Mouse (Mus musculus): Measurements from ENCODE around the gene Fcer2a. TPM values are rescaled to one million over a fixed set of nuclear protein-coding genes. Genes with fewer than 3 reads are reported as not detected.
A peak's percentile ranks its signal among the peaks of the same experiment; 100 is the strongest.

Fcer2a gene
- polyA plus RNA-seq, 1 experiment from 2014 or later: 0.06 TPM

DNA sequence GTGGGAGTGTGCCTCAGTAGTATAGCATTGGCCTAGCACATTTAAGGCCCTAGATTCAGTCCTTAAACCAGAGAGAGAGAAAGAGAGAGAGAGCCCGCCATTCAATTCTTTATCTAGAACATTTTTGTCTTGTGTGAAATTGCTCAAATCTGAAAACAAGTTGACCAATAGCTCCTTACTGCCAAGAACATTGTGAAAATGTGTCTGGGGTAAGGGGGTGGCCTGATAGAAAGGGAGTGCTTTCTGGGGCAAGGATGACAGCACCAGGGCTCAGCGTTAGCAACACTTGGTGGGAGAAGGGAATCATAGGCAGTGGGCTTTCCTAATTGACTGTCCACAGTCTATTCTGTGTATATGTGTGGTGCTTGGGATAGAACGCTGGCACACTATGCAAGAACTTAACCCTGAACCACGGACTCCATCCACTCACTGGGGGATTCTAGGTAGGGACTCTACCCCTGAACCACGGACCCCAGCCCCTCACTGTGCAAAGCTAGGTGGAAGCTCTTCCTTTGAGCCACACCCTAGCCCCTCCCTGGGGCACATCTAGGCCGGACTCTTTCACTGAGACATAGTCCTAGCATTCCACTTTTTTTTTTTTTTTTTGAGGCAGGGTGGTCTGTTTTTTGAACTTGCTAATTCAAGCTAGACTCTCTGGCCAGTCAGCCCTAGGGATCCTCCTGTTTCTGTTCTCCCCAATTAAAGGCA lies 47.0 kb downstream of the Fcer2a start:
- Histone ChIP-seq H3K9me3 (ENCODE audit: low read length) (no peaks in the 10 kb centered on the region), H3K27me3 (ENCODE audit: insufficient read depth, low read length) (no peaks in the 10 kb centered on the region), H3K4me3 (ENCODE audit: low read depth, low read length) (no peak overlapping the region), H3K36me3 (replicated peaks; ENCODE audit: insufficient read depth, low read length) (peaks cover 12% of the 10 kb centered on the region), H3K4me2 (ENCODE audit: low read depth, low read length) (0 out of 2 replicates have a peak overlapping the region, but pooled peaks have one; percentile 7), H3K4me1 (ENCODE audit: insufficient read depth) (no peaks in the 10 kb centered on the region; the same call in 1 of the 2 replicates), H3K9ac (replicated peaks) (no peak overlapping the region), H3K27ac (ENCODE audit: low read depth) (peak overlapping the region; percentile 57)
- 67% methylated on average over 6 of the region's 6 CpGs for WGBS (ENCODE audit: insufficient replicate concordance)
- ATAC-seq (no peak), DNase-seq (no peak)
- TF ChIP-seq CTCF (IDR thresholded peaks at IDR 0.05; ENCODE audit: low read depth) (no peak), EP300 (IDR thresholded peaks at IDR 0.05; ENCODE audit: low read depth) (no peak)

DNA sequence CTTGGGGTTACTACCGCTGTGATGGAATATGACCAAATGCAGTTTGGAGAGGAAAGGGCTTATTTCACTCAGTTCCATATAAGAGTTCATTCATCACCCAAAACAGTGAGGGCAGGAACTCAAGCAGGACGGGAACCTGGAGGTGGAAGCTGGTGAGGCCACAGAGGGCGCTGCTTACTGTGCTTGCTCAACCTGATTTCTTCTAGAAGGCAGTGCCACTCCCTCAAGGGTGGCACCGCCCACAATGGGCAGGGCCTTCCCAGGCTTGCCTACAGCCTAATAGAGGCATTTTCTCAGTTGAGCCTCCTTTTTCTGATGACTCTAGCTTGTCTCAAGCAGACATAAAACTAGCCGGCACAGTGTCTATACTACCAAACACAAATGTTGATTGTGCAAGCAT lies 48.2 kb downstream of the Fcer2a start:
- peaks cover 23% of the 10 kb centered on the region for H3K36me3 ChIP-seq (replicated peaks; ENCODE audit: insufficient read depth, low read length)
- 9% methylated on average over 5 of the region's 5 CpGs for WGBS (ENCODE audit: insufficient replicate concordance)
- no peak overlapping the region for H3K4me3 ChIP-seq (ENCODE audit: low read depth, low read length)
- H3K4me2 ChIP-seq (ENCODE audit: low read depth, low read length): no peak overlapping the region
- no peaks in the 10 kb centered on the region for H3K9me3 ChIP-seq (ENCODE audit: low read length)
- H3K27me3 ChIP-seq (ENCODE audit: insufficient read depth, low read length): no peaks in the 10 kb centered on the region
- H3K4me1 ChIP-seq (ENCODE audit: insufficient read depth): no peaks in the 10 kb centered on the region; the same call in 1 of the 2 replicates
- ATAC-seq (peak; percentile 81), DNase-seq (peak; percentile 81)
- no peak overlapping the region for H3K9ac ChIP-seq (replicated peaks)
- H3K27ac ChIP-seq (ENCODE audit: low read depth): peak overlapping the region; percentile 57; the same call in 1 of the 2 replicates
- TF ChIP-seq CTCF (IDR thresholded peaks at IDR 0.05; ENCODE audit: low read depth) (peak; percentile 65), EP300 (IDR thresholded peaks at IDR 0.05; ENCODE audit: low read depth) (no peak)

Other genes starting within 250 kb of the Fcer2a start
- 14.8 and 14.9 TPM in 2 replicates for gene Pex11g, start 226.5 kb downstream of the Fcer2a start, polyA plus RNA-seq (2015; fragmentation: Nextera tagmentation; extraction: Ambion mirVana)
- not detected in 2 replicates for gene Tex45, start 223.3 kb downstream of the Fcer2a start, polyA plus RNA-seq (2015; fragmentation: Nextera tagmentation; extraction: Ambion mirVana)
- gene Zfp358, start 201.0 kb downstream of the Fcer2a start, polyA plus RNA-seq (2015; fragmentation: Nextera tagmentation; extraction: Ambion mirVana): 4.9 and 6.3 TPM in 2 replicates
- 19.9 and 20.6 TPM in 2 replicates for gene Mcoln1, start 193.7 kb downstream of the Fcer2a start, polyA plus RNA-seq (2015; fragmentation: Nextera tagmentation; extraction: Ambion mirVana)
- gene Pnpla6, start 178.8 kb downstream of the Fcer2a start, polyA plus RNA-seq (2015; fragmentation: Nextera tagmentation; extraction: Ambion mirVana): 6.4 TPM in 2 replicates
- gene C330021F23Rik, start 126.2 kb downstream of the Fcer2a start, polyA plus RNA-seq (2015; fragmentation: Nextera tagmentation; extraction: Ambion mirVana): 0.89 and 1.0 TPM in 2 replicates
- gene Camsap3, start 106.9 kb downstream of the Fcer2a start, polyA plus RNA-seq (2015; fragmentation: Nextera tagmentation; extraction: Ambion mirVana): 2.4 and 2.6 TPM in 2 replicates
- 13.2 and 15.9 TPM in 2 replicates for gene Xab2, start 72.9 kb downstream of the Fcer2a start, polyA plus RNA-seq (2015; fragmentation: Nextera tagmentation; extraction: Ambion mirVana)
- gene Pet100, start 72.6 kb downstream of the Fcer2a start, polyA plus RNA-seq (2015; fragmentation: Nextera tagmentation; extraction: Ambion mirVana): 88.9 and 91.2 TPM in 2 replicates
- gene Pcp2, start 68.6 kb downstream of the Fcer2a start, polyA plus RNA-seq (2015; fragmentation: Nextera tagmentation; extraction: Ambion mirVana): 0.07 TPM in 1 of 2 replicates, not detected in the other
- 40.5 and 46.9 TPM in 2 replicates for gene Stxbp2, start 63.2 kb downstream of the Fcer2a start, polyA plus RNA-seq (2015; fragmentation: Nextera tagmentation; extraction: Ambion mirVana)
- not detected in 2 replicates for gene Retn, start 38.4 kb downstream of the Fcer2a start, polyA plus RNA-seq (2015; fragmentation: Nextera tagmentation; extraction: Ambion mirVana)
- 11.9 and 12.8 TPM in 2 replicates for gene Mcemp1, start 28.4 kb downstream of the Fcer2a start, polyA plus RNA-seq (2015; fragmentation: Nextera tagmentation; extraction: Ambion mirVana)
- gene Fcor, start 21.8 kb downstream of the Fcer2a start, polyA plus RNA-seq (2015; fragmentation: Nextera tagmentation; extraction: Ambion mirVana): 2.7 and 3.4 TPM in 2 replicates
- gene Trappc5, start 17.9 kb downstream of the Fcer2a start, polyA plus RNA-seq (2015; fragmentation: Nextera tagmentation; extraction: Ambion mirVana): 16.6 and 16.9 TPM in 2 replicates
- 29.3 and 30.2 TPM in 2 replicates for gene Clec4g, start 26.5 kb upstream of the Fcer2a start, polyA plus RNA-seq (2015; fragmentation: Nextera tagmentation; extraction: Ambion mirVana)
- 0.14 and 0.19 TPM in 2 replicates for gene Cd209a, start 54.8 kb upstream of the Fcer2a start, polyA plus RNA-seq (2015; fragmentation: Nextera tagmentation; extraction: Ambion mirVana)
- gene Cd209e, start 160.1 kb upstream of the Fcer2a start, polyA plus RNA-seq (2015; fragmentation: Nextera tagmentation; extraction: Ambion mirVana): 0.09 TPM in 1 of 2 replicates, not detected in the other
- gene Cd209d, start 184.4 kb upstream of the Fcer2a start, polyA plus RNA-seq (2015; fragmentation: Nextera tagmentation; extraction: Ambion mirVana): not detected in 2 replicates
- not detected in 2 replicates for gene Cd209b, start 232.7 kb upstream of the Fcer2a start, polyA plus RNA-seq (2015; fragmentation: Nextera tagmentation; extraction: Ambion mirVana)

Measured in liver, postnatal 0 days (tissue).